Mouse (Mus musculus): Measurements from ENCODE around the gene Ube2s.
"Not testable (repeated sequence)": the region's sequence is repeated elsewhere in the genome, so short reads cannot be mapped to it uniquely, and the experiment has no call there.

The Ube2s gene

DNA sequence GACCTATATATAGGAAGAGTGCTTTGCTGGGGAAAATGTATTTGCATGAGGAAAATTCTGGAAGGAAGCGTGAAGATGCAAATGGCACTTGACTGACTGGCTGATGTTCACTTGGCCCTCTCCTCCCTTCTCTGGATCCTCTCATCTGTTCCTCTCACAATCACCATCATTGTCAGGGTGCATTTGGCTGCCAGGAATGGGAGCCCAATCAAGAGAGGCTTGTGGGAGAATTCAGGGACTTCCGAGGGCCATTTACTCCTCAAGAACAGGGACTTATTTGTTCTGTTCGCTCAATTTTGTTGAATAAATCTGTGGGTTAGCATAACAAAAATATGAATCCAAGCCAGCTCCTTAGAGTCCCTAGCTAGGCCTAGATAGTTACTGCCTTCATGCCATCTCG is 9.3 kb upstream of the Ube2s start:
- DNase-seq (ENCODE audit: low spot score in 2 of 2), result no peak

DNA sequence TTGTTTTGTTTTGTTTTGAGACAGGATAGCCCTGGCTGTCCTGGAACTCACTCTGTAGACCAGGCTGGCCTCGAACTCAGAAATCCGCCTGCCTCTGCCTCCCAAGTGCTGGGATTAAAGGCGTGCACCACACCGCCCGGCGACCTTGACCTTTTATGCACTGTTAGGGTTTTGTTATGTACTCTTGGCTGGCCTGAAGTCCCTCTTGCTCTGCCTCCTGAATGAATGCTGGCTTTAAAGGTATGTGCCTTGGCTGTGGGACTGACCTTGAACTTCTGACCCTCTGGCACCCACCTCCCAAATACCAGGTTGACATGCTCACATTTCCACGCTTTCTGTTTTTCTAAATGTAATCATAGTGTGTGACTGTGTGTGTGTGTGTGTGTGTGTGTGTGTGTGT is 8.5 kb upstream of the Ube2s start:
- DNase-seq (ENCODE audit: low spot score in 2 of 2), result not testable (repeated sequence)

DNA sequence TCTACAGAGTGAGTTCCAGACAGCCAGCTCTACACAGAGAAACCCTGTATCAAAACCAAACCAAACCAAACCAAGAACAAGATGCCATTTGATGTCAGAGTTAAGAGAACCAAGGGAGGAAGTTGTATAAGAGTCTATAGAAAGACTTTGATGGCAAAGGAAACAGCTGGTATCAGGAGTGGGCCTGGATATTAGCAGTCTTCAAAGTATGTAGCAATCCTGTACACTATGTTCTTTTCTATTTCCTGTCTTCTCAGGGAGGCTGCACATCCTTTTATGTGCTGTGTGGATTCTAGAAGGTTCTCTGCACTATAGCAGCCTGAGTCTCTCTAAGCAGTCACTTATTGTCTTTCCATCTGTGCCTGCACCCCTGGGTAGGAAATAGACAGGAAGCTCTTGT is 4.2 kb upstream of the Ube2s start:
- DNase-seq (ENCODE audit: low spot score in 2 of 2), result no peak

DNA sequence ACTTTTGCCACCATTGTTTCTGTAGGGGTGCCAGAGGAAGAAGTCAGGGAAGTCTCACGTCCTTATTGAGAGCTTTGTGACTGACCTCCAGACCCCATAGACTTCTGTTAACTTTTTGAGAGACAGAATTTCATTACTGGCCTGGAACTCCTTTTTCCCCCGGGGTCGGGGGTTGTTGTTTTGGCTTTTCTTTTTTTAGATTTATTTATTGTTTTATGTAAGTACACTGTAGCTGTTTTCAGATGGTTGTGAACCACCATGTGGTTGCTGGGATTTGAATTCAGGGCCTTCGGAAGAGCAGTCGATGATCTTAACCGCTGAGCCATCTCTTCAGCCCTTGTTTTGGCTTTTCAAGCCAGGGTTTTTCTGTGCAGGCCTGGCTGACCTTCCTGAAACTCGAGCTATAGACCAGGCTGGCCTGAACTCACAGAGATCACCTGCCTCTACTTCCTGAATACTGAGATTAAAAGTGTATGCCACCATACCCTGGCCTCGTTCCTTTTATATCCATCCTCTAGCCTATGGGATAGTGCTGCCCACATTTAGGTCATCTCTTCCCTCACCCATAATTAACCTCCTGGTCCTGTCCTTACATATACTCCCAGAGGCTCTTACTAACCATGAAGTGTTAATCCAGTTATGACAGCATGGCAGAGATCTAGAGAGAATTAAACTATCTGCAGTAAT is 858 bp upstream of the Ube2s start:
- no peak for DNase-seq (ENCODE audit: low spot score in 2 of 2)

GRCm38 (mm10) chr7:4811842-4812302 is 518 bp downstream of the Ube2s start:
- no peak for DNase-seq (ENCODE audit: low spot score in 2 of 2)

GRCm38 (mm10) chr7:4811131-4811530 is 1.3 kb downstream of the Ube2s start:
- DNase-seq (ENCODE audit: low spot score in 2 of 2), result not testable (repeated sequence)

DNA sequence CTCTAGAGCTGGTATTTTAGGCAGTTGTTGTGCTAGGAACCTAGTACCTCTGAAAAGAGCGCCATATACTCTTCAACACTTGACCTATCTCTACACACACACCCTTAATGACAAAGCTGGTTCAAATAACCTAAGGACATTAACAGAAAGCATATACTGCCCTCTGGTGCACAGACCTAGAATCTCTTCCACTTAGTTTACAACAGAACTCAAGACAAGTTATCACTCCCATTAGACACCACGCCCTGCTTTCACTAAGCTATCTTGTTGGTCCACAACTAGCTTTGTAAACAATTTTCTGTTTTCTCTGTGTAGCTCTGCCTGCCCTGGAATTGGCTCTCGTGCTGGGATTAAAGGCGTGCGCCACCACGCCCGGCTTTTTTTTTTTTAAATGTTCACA is 5.7 kb downstream of the Ube2s start:
- DNase-seq (ENCODE audit: low spot score in 2 of 2), result no peak

- no peak for DNase-seq (ENCODE audit: low spot score in 2 of 2)
Observed at GRCm38 (mm10) chr7:4802247-4802646, 10.1 kb downstream of the Ube2s start.

- DNase-seq (ENCODE audit: low spot score in 2 of 2), result no peak
Observed at GRCm38 (mm10) chr7:4795767-4796433, 16.5 kb downstream of the Ube2s start.

DNA sequence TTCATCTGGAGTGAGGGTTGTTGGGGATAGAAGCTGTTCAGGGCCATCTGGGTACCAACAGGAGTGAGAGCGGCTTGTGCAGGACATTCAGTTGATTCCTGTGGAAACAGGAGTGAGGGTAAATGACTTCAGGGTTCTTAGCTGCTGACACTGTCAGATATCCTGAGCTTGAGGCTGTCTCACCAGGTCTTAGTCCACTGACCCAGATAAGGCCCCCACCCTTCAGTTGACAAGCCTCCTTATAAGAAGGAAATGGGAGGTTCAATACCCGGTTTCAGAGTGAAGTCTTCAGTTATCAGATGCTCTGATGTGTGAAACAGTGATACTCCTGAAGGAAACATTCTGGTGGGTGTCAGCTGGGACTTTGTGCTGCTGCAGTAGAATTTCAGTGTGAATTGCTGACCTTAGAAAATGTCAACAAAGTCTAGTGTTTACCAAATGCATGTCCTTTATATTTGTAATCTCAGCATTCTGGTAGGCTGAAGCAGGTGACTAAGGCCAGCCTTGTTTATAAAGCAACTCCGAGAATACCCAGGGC is 17.7 kb downstream of the Ube2s start:
- DNase-seq (ENCODE audit: low spot score in 2 of 2), result no peak

DNA sequence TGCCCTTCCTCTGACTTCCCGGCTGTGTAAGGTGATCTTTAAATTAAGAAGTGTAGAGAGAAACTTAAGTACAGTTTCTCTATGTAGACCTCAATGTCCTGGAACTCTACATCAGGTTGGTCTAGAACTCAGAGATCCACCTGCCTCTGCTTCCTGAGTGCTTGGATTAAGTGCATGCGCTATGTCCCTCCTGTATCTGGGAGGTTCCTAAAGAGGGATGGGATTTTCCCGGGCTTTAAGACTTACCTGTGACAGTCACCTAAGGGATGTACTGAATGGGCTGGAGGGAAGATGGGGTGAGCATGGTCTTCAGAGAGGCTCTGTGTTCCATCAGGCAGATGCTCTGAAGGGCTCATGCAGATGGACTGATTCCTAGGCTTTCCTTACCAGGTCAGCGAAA is 18.7 kb downstream of the Ube2s start:
- no peak for DNase-seq (ENCODE audit: low spot score in 2 of 2)

DNA sequence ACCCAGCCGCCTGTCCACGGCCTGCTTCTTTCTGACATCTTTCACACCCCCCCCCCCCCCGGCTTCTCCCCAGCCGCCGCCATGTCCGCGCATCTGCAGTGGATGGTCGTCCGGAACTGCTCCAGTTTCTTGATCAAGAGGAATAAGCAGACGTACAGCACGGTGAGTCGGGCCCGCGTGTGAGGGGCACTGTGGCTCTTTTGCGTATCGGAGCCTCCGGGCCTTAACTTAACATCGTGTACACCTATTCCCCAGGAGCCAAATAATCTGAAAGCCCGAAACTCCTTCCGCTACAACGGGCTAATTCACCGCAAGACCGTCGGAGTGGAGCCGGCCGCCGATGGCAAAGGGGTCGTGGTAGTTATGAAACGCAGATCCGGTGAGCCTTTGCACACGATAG is 19.1 kb downstream of the Ube2s start:
- DNase-seq (ENCODE audit: low spot score in 2 of 2), result not testable (repeated sequence)

DNA sequence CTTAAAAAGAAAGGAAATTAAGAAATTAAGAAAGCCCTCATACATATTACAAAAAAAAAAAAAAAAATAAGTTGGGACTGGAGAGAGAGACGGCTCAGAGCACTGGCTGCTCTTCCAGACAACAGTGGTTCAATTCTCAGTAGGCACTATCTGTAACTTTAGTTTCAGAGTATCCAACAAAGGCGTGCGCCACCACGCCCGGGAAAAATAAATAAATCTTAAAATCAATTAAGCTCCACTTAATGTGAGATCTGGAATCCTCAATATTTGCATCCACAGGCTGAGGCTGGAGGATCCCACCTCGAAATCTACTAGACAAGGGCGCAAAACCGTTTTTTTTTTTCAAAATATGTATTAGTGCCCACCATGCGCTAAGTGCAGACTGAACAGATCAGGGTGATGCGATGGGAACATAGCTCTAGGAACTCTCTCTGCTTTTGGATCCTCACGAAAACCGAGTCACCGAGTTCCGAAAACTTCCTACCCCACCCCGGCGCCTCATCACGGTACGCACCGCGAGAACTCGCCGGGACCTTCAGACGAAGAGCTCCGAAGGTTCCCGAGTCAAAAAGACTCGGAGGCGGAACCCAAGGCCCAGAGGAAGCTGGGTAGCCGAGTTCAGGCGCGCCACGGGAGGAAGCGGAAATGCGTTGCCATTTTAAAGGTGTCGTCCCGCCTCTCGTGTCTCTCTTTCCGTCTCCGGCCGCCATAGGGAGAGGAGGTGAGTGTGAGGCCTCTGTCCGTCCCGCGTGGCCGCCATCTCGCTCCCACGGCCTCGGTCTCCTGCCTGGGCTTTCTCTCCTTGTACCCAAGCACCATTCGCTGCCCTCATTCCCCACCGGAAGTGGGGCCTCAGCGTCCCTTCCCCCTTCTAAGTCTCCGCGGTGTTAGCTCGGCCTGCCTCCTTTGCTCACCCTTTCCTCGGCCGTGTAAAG is 19.8 kb downstream of the Ube2s start, which contains the start of gene Rpl28:
TSS of gene Rpl28 (plus strand) at position 597 of the 935 bp plus-strand sequence.
- DNase-seq (ENCODE audit: low spot score in 2 of 2), result peak; percentile 88 to 92

DNA sequence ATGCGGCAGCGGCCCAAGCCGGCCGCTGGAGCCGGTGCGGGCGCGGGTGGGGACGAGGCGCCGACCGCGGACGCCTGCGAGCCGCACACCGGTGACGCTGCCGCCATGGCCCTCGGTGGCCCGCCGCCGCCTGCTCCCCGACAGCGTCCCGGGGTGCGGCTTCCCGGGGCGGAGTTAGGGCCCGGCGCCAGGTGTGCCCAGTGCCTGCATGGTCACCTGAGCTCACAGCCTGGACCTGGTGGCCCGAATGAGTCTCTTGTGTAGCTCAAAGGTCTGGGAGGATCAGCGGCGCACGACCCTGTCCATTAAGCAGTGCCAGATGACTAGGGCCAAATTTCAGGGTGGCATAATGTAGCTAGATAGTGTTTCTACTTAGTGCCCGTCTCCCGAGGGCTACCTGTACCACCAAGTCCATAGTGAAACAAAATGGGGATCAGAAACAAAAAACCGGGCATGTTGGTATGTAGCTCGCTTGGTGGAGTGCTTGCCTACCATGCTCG is 22.9 kb downstream of the Ube2s start, which contains the start of gene Tmem238:
TSS of gene Tmem238 (minus strand) at position 221 of the 500 bp plus-strand sequence.
- DNase-seq (ENCODE audit: low spot score in 2 of 2), result no peak

DNA sequence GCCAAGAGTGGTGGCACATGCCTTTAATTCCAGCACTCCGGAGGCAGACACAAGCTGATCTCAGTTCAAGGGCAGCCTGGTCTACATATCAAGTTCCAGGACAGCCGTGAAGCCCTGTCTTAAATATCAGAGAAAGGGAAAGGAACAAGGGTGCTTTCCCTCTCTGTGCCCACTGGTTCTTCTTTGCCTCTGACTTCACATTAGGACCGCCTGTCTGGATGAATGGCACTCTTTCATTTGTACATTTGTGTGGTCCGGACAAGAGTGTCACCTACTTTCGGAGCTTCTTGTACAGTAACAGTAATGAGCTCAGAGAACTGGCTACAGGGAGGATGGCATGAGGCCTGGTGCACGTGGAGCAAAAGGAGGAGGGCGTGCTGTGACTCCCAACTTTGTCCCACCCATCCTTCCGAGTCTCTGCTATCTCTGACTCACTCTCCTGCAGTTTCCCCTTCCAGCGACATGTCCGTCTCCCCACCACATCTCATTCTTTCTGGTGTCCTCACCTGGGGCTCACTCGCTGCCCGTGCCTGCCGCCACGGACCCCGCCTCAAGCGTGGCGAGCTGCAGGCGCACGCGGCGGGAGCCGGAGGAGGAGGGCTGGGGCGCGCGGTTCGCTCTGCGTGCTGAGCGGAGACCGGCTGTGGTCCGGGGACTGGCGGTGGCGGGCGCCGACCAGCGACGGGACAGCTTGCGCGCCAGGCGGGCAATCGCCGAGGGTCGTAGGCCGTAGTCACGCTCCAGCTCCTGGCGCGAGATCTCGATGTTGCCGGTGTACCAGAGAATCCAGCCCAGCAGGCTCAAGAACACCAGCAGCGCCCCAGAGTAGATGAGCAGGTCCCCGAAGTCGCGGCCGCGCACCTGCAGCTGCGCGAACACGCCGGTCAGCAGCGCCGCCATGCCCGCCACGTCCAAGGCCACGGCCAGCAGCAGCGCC is 23.6 kb downstream of the Ube2s start:
- peak in 1 of 2 experiments; percentile 31 for DNase-seq (ENCODE audit: low spot score in 2 of 2)

DNA sequence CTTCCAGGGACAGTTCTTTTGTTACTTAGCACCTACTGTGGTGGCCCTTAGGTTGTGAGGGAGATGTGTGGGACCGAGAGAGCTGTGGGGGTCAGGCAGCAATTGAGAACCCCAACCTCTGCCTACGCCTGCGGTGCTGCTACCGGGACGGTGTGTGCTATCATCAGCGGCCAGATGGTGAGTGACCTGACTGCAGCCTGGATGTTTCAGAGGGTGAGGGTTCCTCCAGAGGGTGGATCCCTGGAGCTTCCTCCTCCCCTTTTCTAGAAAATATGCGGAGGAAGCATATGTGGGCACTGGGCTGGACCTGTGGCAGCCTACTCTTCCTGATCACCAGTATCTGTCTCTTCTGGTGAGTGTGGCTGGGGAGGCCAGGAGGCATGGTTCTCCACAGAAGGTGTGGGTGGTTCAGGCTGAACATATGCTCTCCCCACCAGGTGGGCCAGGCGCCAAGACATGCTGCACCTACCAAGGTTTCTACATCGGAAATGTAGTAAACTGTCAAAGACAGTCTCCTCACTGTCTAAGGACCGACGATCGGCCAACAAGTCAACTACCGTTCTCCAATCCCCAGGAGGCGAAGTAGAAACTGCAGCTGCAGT is 28.6 kb downstream of the Ube2s start:
- no peak for DNase-seq (ENCODE audit: low spot score in 2 of 2)

DNA sequence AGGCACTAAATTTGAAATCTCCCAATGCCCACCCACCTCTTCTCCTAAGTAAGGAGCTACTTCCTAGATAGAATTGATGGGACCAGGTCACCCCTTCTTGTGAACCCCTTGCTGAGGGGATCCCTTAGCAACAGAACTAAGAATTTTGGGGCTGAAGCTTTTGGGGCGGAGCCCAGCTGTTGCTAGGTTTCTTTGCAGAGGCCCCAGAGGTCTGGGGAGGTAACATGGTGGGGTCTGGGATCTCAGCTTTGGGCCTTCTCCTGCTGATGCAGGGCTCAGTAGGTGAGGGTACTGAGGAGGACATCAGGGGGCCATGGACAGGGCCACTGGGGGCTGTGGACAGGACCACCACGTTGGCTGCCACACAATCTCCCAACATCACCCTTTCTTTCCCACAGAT is 29.6 kb downstream of the Ube2s start, which contains the start of the genes Il11 and Tmem190:
TSS of gene Il11 (minus strand) at position 101 of the 400 bp plus-strand sequence.
TSS of gene Tmem190 (plus strand) at position 179 of the 400 bp plus-strand sequence.
- no peak for DNase-seq (ENCODE audit: low spot score in 2 of 2)

DNA sequence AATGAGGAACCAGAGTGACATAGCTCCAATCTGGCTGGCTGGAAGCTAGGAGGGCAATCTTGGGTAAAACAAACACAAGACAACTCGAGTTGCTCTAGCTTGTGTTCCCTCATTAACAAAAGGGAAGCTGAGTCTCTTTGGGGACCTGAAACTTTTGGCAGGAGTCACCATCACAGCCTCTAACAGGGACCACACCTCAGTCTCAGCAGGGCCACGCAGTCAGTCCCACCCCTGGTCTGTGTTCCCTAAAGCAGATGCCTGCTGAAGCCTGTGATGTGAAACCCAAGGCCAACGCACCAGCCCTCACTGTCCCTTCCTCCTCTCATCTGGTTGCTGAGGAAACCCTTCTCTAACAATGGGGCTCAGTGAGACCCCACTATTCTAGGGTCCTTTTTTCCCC is 30.3 kb downstream of the Ube2s start:
- DNase-seq (ENCODE audit: low spot score in 2 of 2), result no peak

- no peak for DNase-seq (ENCODE audit: low spot score in 2 of 2)
Observed at GRCm38 (mm10) chr7:4779921-4780320, 32.5 kb downstream of the Ube2s start.
